ENCODE assay signal across 9 mouse cellular contexts in the genomic region with DNA sequence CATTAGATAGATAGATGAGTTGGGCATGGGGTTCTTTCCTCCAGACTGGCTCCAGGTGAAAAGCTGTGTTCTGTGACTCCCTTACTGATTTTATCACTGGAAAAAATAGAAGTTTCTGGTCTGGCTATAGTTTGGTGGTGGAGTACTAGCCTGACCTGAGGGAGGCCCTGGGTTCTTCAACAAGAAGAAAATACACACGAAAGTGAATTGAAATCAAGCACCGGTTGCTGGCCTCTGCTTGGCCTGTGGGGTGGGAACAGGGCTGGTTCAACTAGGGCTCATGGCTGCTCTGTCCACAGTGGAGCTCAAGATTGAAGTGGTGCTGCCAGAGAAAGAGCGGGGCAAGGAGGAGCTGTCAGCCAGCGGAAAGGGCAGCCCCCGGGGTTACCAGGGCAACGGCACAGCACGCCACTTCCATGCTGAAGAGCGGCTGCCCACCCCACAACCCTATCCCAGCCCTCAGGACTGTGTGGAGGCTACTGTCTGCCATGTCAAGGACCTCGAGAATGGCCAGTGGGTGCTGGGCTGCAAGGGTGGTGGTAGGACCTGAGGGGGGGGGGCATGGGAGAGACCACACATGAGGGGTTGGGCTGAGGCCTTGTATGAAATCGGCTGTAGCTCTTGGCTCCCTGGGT. TPM values are rescaled to one million over a fixed set of nuclear protein-coding genes. Genes with fewer than 3 reads are reported as not detected.
DNase-seq lines count a peak whose midpoint lies in the region; ATAC-seq lines count a peak whose summit lies in the region.
"Had no signal": no experiment of that assay in that cellular context is flagged by ENCODE, and none has a peak within 500 bp of the region (broad histone marks: within the 10 kb centered on the region; RNA-seq: fewer than 3 reads in every experiment).

No protein-coding gene starts in this region.

- WGBS in forebrain, embryonic 14.5 days, result 12% methylated on average over 10 of the region's 10 CpGs
- WGBS in midbrain, embryonic 10.5 days, result 15% methylated on average over 10 of the region's 10 CpGs

- ATAC-seq in forebrain, embryonic 14.5 days, result peak; percentile 66

- H3K9me3 ChIP-seq in forebrain, embryonic 14.5 days (replicated peaks; ENCODE audit: control insufficient read depth, low read length), result no peaks in the 10 kb centered on the region
- no peaks in the 10 kb centered on the region for H3K9me3 ChIP-seq in midbrain, embryonic 10.5 days (replicated peaks)

- peaks cover 20% of the 10 kb centered on the region for H3K4me1 ChIP-seq in forebrain, embryonic 14.5 days (ENCODE audit: control insufficient read depth, insufficient read depth, low read length)
- H3K4me1 ChIP-seq in midbrain, embryonic 10.5 days, result peaks cover 26% of the 10 kb centered on the region

- DNase-seq in cerebellum, postnatal 14 days, result peak; percentile 61 to 73
- DNase-seq in cerebellum, postnatal 36 days, result no peak
- peak; percentile 17 for DNase-seq in R1 (ENCODE audit: low read depth, low spot score)
- DNase-seq in forebrain, embryonic 14.5 days (ENCODE audit: low spot score), result peak; percentile 61
- peak; percentile 78 for DNase-seq in midbrain, embryonic 10.5 days (ENCODE audit: low spot score)
- DNase-seq in ovary, postnatal 36 days (ENCODE audit: low spot score), result no peak
- no peak for DNase-seq in heart, postnatal 25 days (ENCODE audit: low spot score)
- no peak for DNase-seq in heart, postnatal 14 days

- H3K36me3 ChIP-seq in forebrain, embryonic 14.5 days (ENCODE audit: control insufficient read depth, insufficient read depth, low read length), result no peaks in the 10 kb centered on the region
- H3K36me3 ChIP-seq in midbrain, embryonic 10.5 days, result no peaks in the 10 kb centered on the region

- H3K27ac ChIP-seq in forebrain, embryonic 14.5 days (ENCODE audit: low read depth, low read length), result peak overlapping the region; percentile 5; the same call in 1 of the 2 replicates
- peak overlapping the region; percentile 78 for H3K27ac ChIP-seq in midbrain, embryonic 10.5 days (replicated peaks)

- H3K4me2 ChIP-seq in forebrain, embryonic 14.5 days (ENCODE audit: low read length), result peak overlapping the region; percentile 14; the same call in 1 of the 2 replicates

- peak overlapping the region; percentile 46 for H3K9ac ChIP-seq in forebrain, embryonic 14.5 days (ENCODE audit: low read length)

- H3K27me3 ChIP-seq in forebrain, embryonic 14.5 days (replicated peaks; ENCODE audit: control insufficient read depth, insufficient read depth, low read length), result no peaks in the 10 kb centered on the region
- H3K27me3 ChIP-seq in midbrain, embryonic 10.5 days (ENCODE audit: low read depth, poor library complexity, severe bottlenecking), result no peaks in the 10 kb centered on the region

- intact Hi-C loops in heart, postnatal 25 days (cut with DNase I), result no loop called here
- intact Hi-C loops in heart, postnatal 14 days (cut with DNase I), result no loop called here

- H3K4me3 ChIP-seq in forebrain, embryonic 14.5 days (ENCODE audit: low read depth, low read length), result no peak overlapping the region
- H3K4me3 ChIP-seq in midbrain, embryonic 10.5 days, result peak overlapping the region; percentile 23

RNA-seq across cellular contexts. Expression of a gene that starts 9.1 kb away (rescaled TPM):
- polyA plus RNA-seq in forebrain, embryonic 14.5 days (2014; fragmentation: Nextera tagmentation; extraction: Ambion mirVana), result 87.6 and 91.9 TPM in 2 replicates
- 87.3 and 101 TPM in 2 replicates for polyA plus RNA-seq in midbrain, embryonic 10.5 days (2016; fragmentation: Nextera tagmentation; extraction: Ambion mirVana)
- total RNA-seq in heart, postnatal 25 days (2021), result 10 to 100 TPM; 34.3 to 35.0 TPM
- total RNA-seq in heart, postnatal 14 days (2021), result 10 to 100 TPM; 39.4 to 42.8 TPM

RNA-seq across cellular contexts. Expression of a gene that starts 10.0 kb away (rescaled TPM):
- polyA plus RNA-seq in forebrain, embryonic 14.5 days (2014; fragmentation: Nextera tagmentation; extraction: Ambion mirVana), result 7.0 and 8.5 TPM in 2 replicates
- polyA plus RNA-seq in midbrain, embryonic 10.5 days (2016; fragmentation: Nextera tagmentation; extraction: Ambion mirVana), result 2.6 and 3.5 TPM in 2 replicates
- total RNA-seq in heart, postnatal 25 days (2021), result under 1 TPM in 1 of 2 experiments, not detected in 1; 0.28 TPM
- total RNA-seq in heart, postnatal 14 days (2021), result under 1 TPM; 0.19 to 0.24 TPM
- total RNA-seq: monocyte, adult 5-6 weeks had no signal

RNA-seq across cellular contexts. Expression of a gene that starts 31.6 kb away (rescaled TPM):
- polyA plus RNA-seq in forebrain, embryonic 14.5 days (2014; fragmentation: Nextera tagmentation; extraction: Ambion mirVana), result 60.9 and 61.6 TPM in 2 replicates
- polyA plus RNA-seq in midbrain, embryonic 10.5 days (2016; fragmentation: Nextera tagmentation; extraction: Ambion mirVana), result 52.0 and 56.9 TPM in 2 replicates
- total RNA-seq in heart, postnatal 25 days (2021), result 10 to 100 TPM; 13.1 to 14.7 TPM
- 10 to 100 TPM; 14.3 to 14.7 TPM for total RNA-seq in heart, postnatal 14 days (2021)

RNA-seq across cellular contexts. Expression of a gene that starts 47.6 kb away (rescaled TPM):
- 79.4 and 107 TPM in 2 replicates for polyA plus RNA-seq in forebrain, embryonic 14.5 days (2014; fragmentation: Nextera tagmentation; extraction: Ambion mirVana)
- polyA plus RNA-seq in midbrain, embryonic 10.5 days (2016; fragmentation: Nextera tagmentation; extraction: Ambion mirVana), result 69.2 and 71.6 TPM in 2 replicates
- 10 to 100 TPM; 25.3 to 29.3 TPM for total RNA-seq in heart, postnatal 25 days (2021)
- total RNA-seq in heart, postnatal 14 days (2021), result 10 to 100 TPM; 25.2 to 28.9 TPM

Comparison
In these comparisons a context has a peak if more than half of its experiments do, and no peak if none do; other contexts are left out.
1. DNase-seq: peak in cerebellum, postnatal 14 days (2 of 2), R1 (single experiment), forebrain, embryonic 14.5 days (single experiment) and midbrain, embryonic 10.5 days (single experiment); none in cerebellum, postnatal 36 days (0 of 2), ovary, postnatal 36 days (single experiment), heart, postnatal 25 days (single experiment) and heart, postnatal 14 days (0 of 2).